ENCODE assay signal across 8 mouse cellular contexts in genomic region chrX:140665242-140665810, GRCm38 (mm10). TPM values are rescaled to one million over a fixed set of nuclear protein-coding genes. Genes with fewer than 3 reads are reported as not detected.
A peak's percentile ranks its signal among the peaks of the same experiment; 100 is the strongest.
DNase-seq lines count a peak whose midpoint lies in the region; ATAC-seq and TF ChIP-seq lines count a peak whose summit lies in the region.

No protein-coding gene starts in this region.

- H3K9me3 ChIP-seq in neural tube, embryonic 11.5 days (ENCODE audit: control insufficient read depth, low read length): no peaks in the 10 kb centered on the region
- no peaks in the 10 kb centered on the region for H3K9me3 ChIP-seq in intestine, embryonic 16.5 days (ENCODE audit: control insufficient read depth, low read length)
- no peaks in the 10 kb centered on the region for H3K9me3 ChIP-seq in limb, embryonic 13.5 days
- no peaks in the 10 kb centered on the region for H3K9me3 ChIP-seq in midbrain, postnatal 0 days (ENCODE audit: low read length)

- WGBS in neural tube, embryonic 11.5 days: 24% methylated on average over 25 of the region's 47 CpGs
- 15% methylated on average over 36 of the region's 47 CpGs for WGBS in intestine, embryonic 16.5 days
- WGBS in limb, embryonic 13.5 days: 25% methylated on average over 36 of the region's 47 CpGs
- WGBS in midbrain, postnatal 0 days: 18% methylated on average over 23 of the region's 47 CpGs

- ATAC-seq in neural tube, embryonic 11.5 days (ENCODE audit: insufficient read depth, low FRiP score, low TSS enrichment): peak; percentile 62
- ATAC-seq in granulocyte monocyte progenitor cell, adult 5-6 weeks (replicated peaks; ENCODE audit: poor library complexity, severe bottlenecking): 0 out of 2 replicates have a peak, but pooled peaks have one; percentile 7
- peak; percentile 68 for ATAC-seq in intestine, embryonic 16.5 days
- ATAC-seq in limb, embryonic 13.5 days (ENCODE audit: low FRiP score, low read depth): peak; percentile 36; the same call in 1 of the 2 replicates
- peak; percentile 53; the same call in 1 of the 2 replicates for ATAC-seq in midbrain, postnatal 0 days (ENCODE audit: low FRiP score)

- peaks cover 10% of the 10 kb centered on the region; the same call in 1 of the 2 replicates for H3K27me3 ChIP-seq in neural tube, embryonic 11.5 days (ENCODE audit: control insufficient read depth, insufficient read depth, low read length)
- peaks cover 17% of the 10 kb centered on the region; the same call in 1 of the 2 replicates for H3K27me3 ChIP-seq in intestine, embryonic 16.5 days (replicated peaks; ENCODE audit: control insufficient read depth, insufficient read depth, low read length)
- H3K27me3 ChIP-seq in limb, embryonic 13.5 days: peaks cover 75% of the 10 kb centered on the region
- H3K27me3 ChIP-seq in midbrain, postnatal 0 days (ENCODE audit: insufficient read depth, low read length): peaks cover 4% of the 10 kb centered on the region; the same call in 1 of the 2 replicates

- no peak for TF ChIP-seq CTCF in midbrain, postnatal 0 days (IDR thresholded peaks at IDR 0.05)

- peak overlapping the region; percentile 63 for H3K4me2 ChIP-seq in neural tube, embryonic 11.5 days (ENCODE audit: low read depth)
- H3K4me2 ChIP-seq in intestine, embryonic 16.5 days (ENCODE audit: low read depth, low read length): peak overlapping the region; percentile 50
- peak overlapping the region; percentile 77 for H3K4me2 ChIP-seq in limb, embryonic 13.5 days (replicated peaks)
- peak overlapping the region; percentile 52 for H3K4me2 ChIP-seq in midbrain, postnatal 0 days (ENCODE audit: low read depth, low read length, poor library complexity, severe bottlenecking)

- H3K4me1 ChIP-seq in neural tube, embryonic 11.5 days (ENCODE audit: control insufficient read depth, insufficient read depth, low read length): no peaks in the 10 kb centered on the region
- H3K4me1 ChIP-seq in intestine, embryonic 16.5 days (ENCODE audit: control insufficient read depth, insufficient read depth, low read length): no peaks in the 10 kb centered on the region
- H3K4me1 ChIP-seq in limb, embryonic 13.5 days: no peaks in the 10 kb centered on the region
- H3K4me1 ChIP-seq in midbrain, postnatal 0 days (ENCODE audit: insufficient read depth, low read length): no peaks in the 10 kb centered on the region

- no peak overlapping the region for H3K27ac ChIP-seq in neural tube, embryonic 11.5 days (ENCODE audit: low read depth, low read length)
- 0 out of 2 replicates have a peak overlapping the region, but pooled peaks have one; percentile 18 for H3K27ac ChIP-seq in intestine, embryonic 16.5 days (ENCODE audit: low read length)
- no peak overlapping the region for H3K27ac ChIP-seq in limb, embryonic 13.5 days
- H3K27ac ChIP-seq in midbrain, postnatal 0 days (ENCODE audit: low read depth, low read length): peak overlapping the region; percentile 78

- H3K36me3 ChIP-seq in neural tube, embryonic 11.5 days (ENCODE audit: control insufficient read depth, insufficient read depth, low read length): no peaks in the 10 kb centered on the region
- H3K36me3 ChIP-seq in intestine, embryonic 16.5 days (ENCODE audit: control insufficient read depth, insufficient read depth, low read length): no peaks in the 10 kb centered on the region
- no peaks in the 10 kb centered on the region for H3K36me3 ChIP-seq in limb, embryonic 13.5 days
- H3K36me3 ChIP-seq in midbrain, postnatal 0 days (ENCODE audit: insufficient read depth, low read length): no peaks in the 10 kb centered on the region

- peak overlapping the region; percentile 54 for H3K4me3 ChIP-seq in neural tube, embryonic 11.5 days (ENCODE audit: low read depth, low read length)
- H3K4me3 ChIP-seq in intestine, embryonic 16.5 days (ENCODE audit: low read length): peak overlapping the region; percentile 61
- H3K4me3 ChIP-seq in limb, embryonic 13.5 days: peak overlapping the region; percentile 56
- H3K4me3 ChIP-seq in midbrain, postnatal 0 days (ENCODE audit: low read depth, low read length): peak overlapping the region; percentile 56

- peak; percentile 40 for DNase-seq in neural tube, embryonic 11.5 days (ENCODE audit: low spot score)
- DNase-seq in neural tube, embryonic 10.5 days (ENCODE audit: extremely low spot score, low spot score): no peak
- peak; percentile 37 for DNase-seq in embryo, embryonic 10.5 days (ENCODE audit: low spot score)
- DNase-seq in midbrain, postnatal 0 days (ENCODE audit: low spot score): peak; percentile 18
- peak; percentile 41 for DNase-seq in urinary bladder, adult 2 months (ENCODE audit: low spot score)

- H3K9ac ChIP-seq in neural tube, embryonic 11.5 days (ENCODE audit: low read length): peak overlapping the region; percentile 63
- H3K9ac ChIP-seq in intestine, embryonic 16.5 days (ENCODE audit: low read depth, low read length): peak overlapping the region; percentile 76
- peak overlapping the region; percentile 72 for H3K9ac ChIP-seq in limb, embryonic 13.5 days
- peak overlapping the region; percentile 72 for H3K9ac ChIP-seq in midbrain, postnatal 0 days (replicated peaks; ENCODE audit: low read length, poor library complexity, severe bottlenecking)

RNA-seq across cellular contexts. Expression of gene Mid2, which starts 0.9 kb away (rescaled TPM):
- polyA plus RNA-seq in neural tube, embryonic 11.5 days (2014; fragmentation: Nextera tagmentation; extraction: Ambion mirVana): 3.8 and 6.6 TPM in 2 replicates
- not detected in 2 replicates for total RNA-seq in granulocyte monocyte progenitor cell, adult 5-6 weeks (2014; fragmentation: Nextera tagmentation)
- not detected in 2 replicates for total RNA-seq in granulocyte monocyte progenitor cell, adult 5-6 weeks (2017)
- polyA plus RNA-seq in intestine, embryonic 16.5 days (2015; fragmentation: Nextera tagmentation; extraction: Ambion mirVana): 1.6 and 1.8 TPM in 2 replicates
- polyA plus RNA-seq in limb, embryonic 13.5 days (2015; fragmentation: Nextera tagmentation; extraction: Ambion mirVana): 3.0 and 3.2 TPM in 2 replicates
- total RNA-seq in midbrain, postnatal 0 days (2014; rRNA removed): 30.1 and 34.2 TPM in 2 replicates
- 5.0 and 5.5 TPM in 2 replicates for polyA plus RNA-seq in midbrain, postnatal 0 days (2015; fragmentation: Nextera tagmentation; extraction: Ambion mirVana)
- polyA plus RNA-seq in urinary bladder, adult 2 months (2012; rRNA removed): 12.3 and 12.6 TPM in 2 replicates

Comparison
In these comparisons a context has a peak if more than half of its experiments do, and no peak if none do; other contexts are left out.
1. ATAC-seq: peak in every context shown above with its lines; median percentile 68 in intestine, embryonic 16.5 days; 62 in neural tube, embryonic 11.5 days; 53 in midbrain, postnatal 0 days; 36 in limb, embryonic 13.5 days; 7 in granulocyte monocyte progenitor cell, adult 5-6 weeks.
2. H3K27ac ChIP-seq: peak in intestine, embryonic 16.5 days (single experiment) and midbrain, postnatal 0 days (single experiment); none in neural tube, embryonic 11.5 days (single experiment) and limb, embryonic 13.5 days (single experiment).
3. Peak in every context shown above with its lines, with median percentiles within 50 percentile points of each other: H3K4me2 ChIP-seq, H3K4me3 ChIP-seq and H3K9ac ChIP-seq.